Mouse (Mus musculus): ENCODE measurements around the gene Ubxn10. TPM values are rescaled to one million over a fixed set of nuclear protein-coding genes. Genes with fewer than 3 reads are reported as not detected.

Ubxn10 gene
- total RNA-seq, 2 experiments from 2014 or later = 0.20 TPM; not detected in 1

DNA sequence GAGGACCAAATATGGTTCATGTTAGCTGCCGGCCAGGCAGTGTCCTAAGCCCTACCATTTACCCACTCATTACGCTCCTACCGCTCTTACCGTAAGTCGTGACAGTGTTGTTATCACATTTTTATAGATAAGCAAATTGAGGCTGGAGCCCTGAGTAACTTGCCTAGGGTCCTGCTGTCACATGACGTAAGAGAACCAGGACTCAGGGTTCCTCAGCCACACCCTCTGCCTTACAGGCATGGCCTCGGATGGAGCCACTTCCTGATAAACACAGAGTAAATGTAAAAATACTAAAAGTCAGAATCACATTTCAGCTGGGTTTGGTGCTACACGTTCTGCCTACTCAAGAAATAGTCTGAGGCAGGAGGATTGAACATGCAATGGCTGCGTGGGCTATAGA is 17.5 kb upstream of the Ubxn10 start:
- intact Hi-C loops (cut with DNase I) = no loop called here
- no peak overlapping the region for H3K27ac ChIP-seq
- no peak for TF ChIP-seq CTCF (IDR thresholded peaks at IDR 0.05)

DNA sequence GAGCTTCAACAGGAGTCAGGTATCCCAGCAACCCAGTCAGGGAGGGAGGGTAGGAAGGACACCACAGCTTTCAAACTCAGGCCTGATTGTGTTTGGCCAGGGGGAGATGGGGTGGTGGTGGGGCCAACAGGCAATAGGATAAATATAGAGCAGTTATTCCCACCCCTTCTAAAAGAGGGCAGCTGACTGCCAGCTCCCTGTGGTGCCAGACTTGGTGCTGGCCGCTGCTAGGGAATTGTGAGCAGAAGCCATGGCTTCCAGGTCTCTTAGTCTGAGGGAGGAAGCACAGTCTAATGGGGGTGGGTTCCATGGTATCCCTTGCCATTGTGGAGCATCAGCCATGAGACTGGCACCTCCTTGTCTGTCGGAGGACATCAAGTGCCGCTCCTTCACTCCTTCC is 16.6 kb upstream of the Ubxn10 start:
- Histone ChIP-seq H3K4me3 (no peak overlapping the region), H3K27ac (no peak overlapping the region)
- DNase-seq = no peak
- TF ChIP-seq CTCF (IDR thresholded peaks at IDR 0.05) = no peak
- intact Hi-C loops (cut with DNase I) = no loop called here

More for the DNA sequence above, 17.5 kb upstream of the Ubxn10 start:
- no peak for DNase-seq
- no peak overlapping the region for H3K4me3 ChIP-seq

DNA sequence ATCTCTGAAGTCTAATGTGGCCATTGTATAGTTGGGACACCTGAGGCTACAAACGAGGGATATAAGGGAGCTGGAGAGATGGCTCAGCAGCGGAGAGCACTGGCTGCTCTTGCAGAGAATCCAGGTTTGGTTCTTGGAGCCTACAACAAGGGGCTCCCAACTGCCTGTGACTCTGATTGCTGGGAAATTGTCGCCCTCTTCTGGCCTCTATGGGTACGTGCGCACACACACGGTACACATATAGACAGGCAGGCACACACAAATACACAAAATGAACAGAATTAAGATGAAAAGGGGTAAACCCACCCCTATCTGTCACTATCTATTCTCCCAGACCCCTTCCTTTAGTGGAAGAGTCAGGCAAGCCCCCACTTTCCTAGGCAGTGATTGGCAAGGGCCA is 15.6 kb upstream of the Ubxn10 start:
- no peak overlapping the region for H3K27ac ChIP-seq
- no peak for DNase-seq
- intact Hi-C loops (cut with DNase I) = no loop called here
- no peak for TF ChIP-seq CTCF (IDR thresholded peaks at IDR 0.05)
- no peak overlapping the region for H3K4me3 ChIP-seq

DNA sequence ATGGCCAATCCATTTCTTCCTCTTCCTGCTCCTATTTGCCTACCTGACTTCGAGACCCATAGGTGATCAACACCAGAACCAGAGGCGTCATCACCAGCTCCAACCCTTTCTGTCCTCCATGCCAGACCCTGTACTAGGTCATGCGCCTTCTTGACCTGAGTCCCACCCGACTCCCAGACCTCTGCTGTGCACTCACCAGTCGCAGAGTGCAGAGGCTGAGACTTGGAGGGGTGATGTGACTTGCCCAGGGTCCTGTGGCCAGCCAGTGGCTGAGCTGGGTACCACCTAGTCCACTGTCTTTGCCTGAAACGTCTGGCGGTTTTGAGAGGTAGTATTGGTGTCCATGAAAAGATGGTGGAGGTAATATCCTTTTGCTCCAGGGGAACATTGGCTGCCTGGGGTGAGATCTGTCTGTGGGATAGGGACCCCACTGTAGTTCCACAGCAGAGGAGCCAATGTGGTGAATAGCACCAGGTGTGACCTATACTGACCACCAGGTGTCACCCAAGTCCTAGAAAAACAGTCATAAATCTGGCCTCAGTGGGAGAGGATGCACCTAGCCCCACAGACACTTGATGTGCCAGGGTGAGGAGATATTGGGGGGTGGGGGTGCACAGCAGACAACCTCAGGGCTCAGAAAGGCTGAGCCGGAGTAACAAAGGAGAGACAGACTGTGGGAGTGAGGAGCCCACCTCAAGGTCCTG is 11.6 kb upstream of the Ubxn10 start:
- intact Hi-C loops (cut with DNase I) = loop anchor here (1.0 to 5.0 kb wide), 2 partner anchors 44 to 103 kb away; no protein-coding TSS in a partner anchor
- Histone ChIP-seq H3K27ac (no peak overlapping the region), H3K4me3 (no peak overlapping the region)
- DNase-seq = peak; percentile 36
- TF ChIP-seq CTCF (IDR thresholded peaks at IDR 0.05) = peak; percentile 79

DNA sequence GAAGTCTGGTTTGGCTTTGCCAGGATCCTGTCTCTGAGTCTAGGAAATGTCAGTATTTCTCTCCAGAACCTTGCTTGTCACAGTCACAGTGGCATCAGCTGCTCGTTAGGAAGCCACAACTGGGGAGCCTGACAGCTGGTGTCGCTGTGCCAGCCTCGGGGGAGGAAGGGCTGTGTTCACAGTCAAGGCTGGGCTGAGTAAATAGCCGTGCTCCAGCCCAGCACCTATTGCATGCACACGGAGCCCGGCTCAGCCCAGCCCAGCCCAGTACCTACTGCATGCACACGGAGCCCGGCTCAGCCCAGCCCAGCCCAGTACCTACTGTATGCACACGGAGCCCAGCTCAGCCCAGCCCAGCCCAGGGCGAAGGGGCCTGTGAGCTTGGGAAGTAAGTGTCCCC is 10.9 kb upstream of the Ubxn10 start:
- Histone ChIP-seq H3K4me3 (no peak overlapping the region), H3K27ac (no peak overlapping the region)
- intact Hi-C loops (cut with DNase I) = loop anchor here (1.0 to 5.0 kb wide), 2 partner anchors 44 to 103 kb away; no protein-coding TSS in a partner anchor
- no peak for DNase-seq
- no peak for TF ChIP-seq CTCF (IDR thresholded peaks at IDR 0.05)

DNA sequence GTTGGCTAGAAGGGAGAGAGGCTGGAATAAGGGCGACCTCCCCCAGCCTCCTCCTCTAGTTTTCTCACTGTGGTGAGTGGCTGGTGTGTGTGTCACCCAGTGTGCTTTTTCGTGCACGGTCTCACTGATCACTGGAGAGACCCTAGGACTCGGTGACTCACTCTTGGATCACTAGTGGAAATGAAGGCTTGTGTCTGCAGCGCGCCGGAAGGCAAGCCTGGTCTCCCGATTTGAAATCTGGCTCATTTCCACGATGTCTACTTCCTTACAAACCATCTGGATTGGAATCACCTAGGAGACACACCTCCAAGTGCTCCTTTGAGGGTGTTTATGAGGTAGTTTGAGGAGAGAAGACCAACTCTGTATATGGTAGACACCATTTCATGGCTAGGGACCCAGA is 9.9 kb upstream of the Ubxn10 start:
- intact Hi-C loops (cut with DNase I) = loop anchor here (5.0 kb wide), 1 partner anchor 45 kb away; no protein-coding TSS in a partner anchor

DNA sequence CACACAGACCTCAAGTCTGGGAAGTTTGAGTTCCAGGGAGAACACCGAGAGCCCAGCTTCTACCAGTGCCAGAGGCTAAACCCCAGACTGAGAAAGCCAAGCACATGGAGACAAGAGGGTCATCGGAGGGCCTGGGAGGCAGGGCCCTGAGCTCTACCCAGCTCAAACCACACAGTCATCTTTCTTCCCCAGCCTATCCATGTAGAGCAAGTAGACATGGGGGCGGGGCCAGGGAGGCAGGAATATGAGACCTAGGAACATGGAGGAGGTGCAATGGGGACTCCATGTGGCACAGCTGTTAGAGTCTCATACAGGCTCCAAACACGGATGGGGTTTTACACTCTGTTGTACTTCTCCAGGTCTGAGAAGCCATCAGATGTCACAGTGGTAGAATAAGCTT is 8.9 kb upstream of the Ubxn10 start:
- intact Hi-C loops (cut with DNase I) = loop anchor here (5.0 kb wide), 1 partner anchor 46 kb away; no protein-coding TSS in a partner anchor
- Histone ChIP-seq H3K27ac (no peak overlapping the region), H3K4me3 (no peak overlapping the region)
- DNase-seq = peak; percentile 56
- TF ChIP-seq CTCF (IDR thresholded peaks at IDR 0.05) = no peak

More for the DNA sequence above, 9.9 kb upstream of the Ubxn10 start:
- H3K27ac ChIP-seq = no peak overlapping the region
- TF ChIP-seq CTCF (IDR thresholded peaks at IDR 0.05) = no peak
- DNase-seq = no peak
- no peak overlapping the region for H3K4me3 ChIP-seq

DNA sequence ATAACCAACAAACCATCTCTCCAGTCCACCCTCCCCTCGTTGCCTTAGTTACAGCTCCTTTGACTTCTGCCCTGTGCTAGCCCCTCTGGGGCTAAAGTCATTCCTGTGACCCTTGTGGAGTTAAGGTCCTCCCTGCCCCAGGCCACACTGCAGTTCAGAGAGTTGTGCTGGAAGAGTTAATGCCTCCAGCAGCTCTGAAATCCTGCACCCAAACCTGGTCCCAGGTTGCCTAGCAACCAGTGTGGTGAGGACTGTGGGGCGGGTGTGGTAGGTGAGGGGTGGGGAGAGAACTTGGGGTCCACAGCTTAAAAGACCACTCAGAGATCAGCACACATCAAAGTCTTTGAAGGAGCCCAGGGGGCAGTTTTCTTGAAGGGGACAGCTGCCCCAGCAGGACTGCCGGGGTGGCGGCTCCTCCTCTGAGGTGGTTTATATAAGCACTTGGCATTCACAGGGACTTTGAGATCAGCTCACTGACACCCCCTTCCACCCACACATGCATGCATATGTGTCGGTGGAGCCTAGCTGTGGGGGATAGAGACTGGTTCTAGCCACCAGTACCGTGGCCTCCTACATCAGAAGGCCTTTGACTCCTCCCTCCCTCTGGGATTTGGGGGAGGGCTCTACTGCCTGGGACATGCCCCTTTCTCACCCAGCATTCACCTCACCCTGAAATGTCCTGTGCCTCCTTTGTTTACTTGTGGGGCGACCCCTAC is 2.3 kb upstream of the Ubxn10 start:
- H3K4me3 ChIP-seq = no peak overlapping the region
- intact Hi-C loops (cut with DNase I) = no loop called here
- no peak for TF ChIP-seq CTCF (IDR thresholded peaks at IDR 0.05)
- no peak overlapping the region for H3K27ac ChIP-seq
- DNase-seq = no peak

DNA sequence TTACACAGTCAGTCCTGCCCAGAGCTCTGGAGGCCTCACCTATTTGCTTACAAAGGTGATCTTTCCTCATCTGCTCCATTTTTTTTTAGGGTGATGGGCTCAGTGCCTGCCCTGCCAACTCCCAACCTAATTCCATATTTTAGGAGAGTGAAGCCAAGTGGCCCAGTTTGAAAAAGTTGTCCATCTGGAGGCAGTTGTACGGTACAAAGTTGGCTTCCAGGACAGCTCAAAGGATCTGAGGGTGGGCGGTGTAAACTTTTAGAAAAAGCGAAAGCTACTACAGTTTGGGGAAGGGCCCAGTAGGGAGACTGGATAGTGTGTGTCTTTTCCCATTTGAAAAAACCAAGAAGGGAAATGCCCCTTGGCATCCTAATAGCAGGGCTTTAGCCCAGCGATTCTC is 2.1 kb downstream of the Ubxn10 start:
- intact Hi-C loops (cut with DNase I) = no loop called here
- TF ChIP-seq CTCF (IDR thresholded peaks at IDR 0.05) = no peak
- DNase-seq = no peak
- H3K27ac ChIP-seq = no peak overlapping the region
- no peak overlapping the region for H3K4me3 ChIP-seq

DNA sequence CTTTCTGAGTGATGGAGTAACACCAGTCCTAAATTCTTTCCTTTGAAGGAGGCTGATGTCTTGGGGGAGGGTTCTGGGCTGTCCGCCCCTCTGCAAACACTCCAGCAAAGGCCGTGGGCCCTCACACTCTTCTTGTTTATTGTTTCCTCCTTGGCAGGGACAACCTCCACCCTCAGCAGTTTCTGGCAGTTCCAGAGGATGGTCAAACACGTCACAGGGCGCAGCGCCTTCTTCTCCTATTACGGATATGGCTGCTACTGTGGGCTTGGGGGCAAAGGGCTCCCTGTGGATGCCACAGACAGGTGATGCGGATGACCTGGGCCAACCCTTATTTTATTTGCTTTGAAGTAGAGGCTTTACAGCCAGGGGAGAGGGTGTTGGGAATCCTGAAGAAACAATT is 2.9 kb downstream of the Ubxn10 start:
- DNase-seq = no peak
- intact Hi-C loops (cut with DNase I) = no loop called here
- Histone ChIP-seq H3K4me3 (no peak overlapping the region), H3K27ac (no peak overlapping the region)
- no peak for TF ChIP-seq CTCF (IDR thresholded peaks at IDR 0.05)

DNA sequence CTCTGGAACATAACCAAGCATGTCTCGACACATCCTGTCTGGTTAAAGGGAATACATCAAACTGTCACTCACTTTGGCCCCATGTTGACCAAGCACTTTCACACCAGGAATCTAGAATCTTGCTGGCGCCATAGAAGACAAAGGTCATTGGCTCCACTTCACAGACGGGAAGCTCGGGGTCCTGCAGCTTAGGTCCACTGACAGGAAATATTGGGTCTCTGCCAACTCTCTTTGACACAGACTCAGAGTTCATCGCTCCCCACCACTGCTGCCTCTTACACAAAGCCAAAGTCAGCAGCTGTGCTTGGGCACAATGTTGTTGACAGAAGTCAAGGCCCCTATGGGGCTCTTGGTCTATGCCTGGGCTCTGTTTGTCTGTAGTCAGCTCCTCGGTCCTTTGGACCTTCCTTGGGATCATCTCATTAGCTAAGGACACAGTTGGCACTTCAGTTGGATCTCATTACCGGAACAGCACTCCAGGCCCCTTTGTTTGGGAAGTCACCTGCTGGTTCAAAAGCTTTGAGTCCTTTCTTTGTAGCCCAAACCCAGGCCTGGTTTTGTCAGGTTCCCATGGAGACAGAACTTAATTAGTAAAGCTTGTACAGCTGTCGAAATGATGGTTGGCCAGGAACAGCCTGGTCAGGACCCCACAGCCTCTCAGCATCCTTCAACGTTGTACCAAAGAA is 7.8 kb downstream of the Ubxn10 start:
- no peak for TF ChIP-seq CTCF (IDR thresholded peaks at IDR 0.05)
- intact Hi-C loops (cut with DNase I) = no loop called here
- Histone ChIP-seq H3K4me3 (no peak overlapping the region), H3K27ac (no peak overlapping the region)
- no peak for DNase-seq

DNA sequence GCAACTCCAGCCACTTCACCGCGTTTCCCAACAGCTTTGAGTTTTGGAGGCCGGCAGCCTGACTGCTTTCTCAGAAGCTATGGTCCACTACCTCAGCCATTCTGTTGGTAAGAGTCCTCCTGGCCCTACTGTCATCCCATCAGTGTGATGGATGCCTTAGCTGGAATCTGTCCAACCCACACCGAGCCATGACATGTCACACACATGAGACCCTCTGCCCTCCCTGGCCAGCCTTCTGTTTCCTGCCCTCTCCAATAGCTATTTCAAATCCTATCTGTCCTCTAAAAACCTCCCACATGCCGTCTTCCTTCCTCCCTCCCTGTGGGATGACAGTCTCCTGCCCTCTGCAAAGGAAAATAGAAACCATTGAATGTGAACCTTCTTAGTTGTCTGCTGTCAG is 11.2 kb downstream of the Ubxn10 start:
- intact Hi-C loops (cut with DNase I) = no loop called here
- Histone ChIP-seq H3K4me3 (no peak overlapping the region), H3K27ac (no peak overlapping the region)
- no peak for DNase-seq
- no peak for TF ChIP-seq CTCF (IDR thresholded peaks at IDR 0.05)

DNA sequence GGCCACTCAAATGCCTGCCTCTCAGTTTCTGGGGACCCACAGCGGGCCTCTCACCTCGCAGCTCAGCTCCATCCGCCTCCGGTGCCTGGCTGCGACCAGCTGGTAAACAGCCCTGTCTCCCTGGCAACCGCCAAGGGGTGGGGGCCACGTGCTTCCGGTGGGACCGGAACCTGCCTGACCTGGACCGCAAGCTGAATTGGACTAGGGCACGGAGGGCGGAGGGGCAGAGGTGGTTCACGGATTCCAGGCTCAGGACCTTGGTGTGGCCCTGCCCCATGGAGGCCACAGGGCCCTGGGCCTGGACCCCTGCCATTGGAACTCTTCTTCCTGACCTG is 11.9 kb downstream of the Ubxn10 start:
- peak; percentile 53 for DNase-seq
- 0 out of 2 replicates have a peak overlapping the region, but pooled peaks have one; percentile 1 for H3K27ac ChIP-seq
- TF ChIP-seq CTCF (IDR thresholded peaks at IDR 0.05) = no peak
- peak overlapping the region; percentile 45 for H3K4me3 ChIP-seq
- intact Hi-C loops (cut with DNase I) = no loop called here

Data from gastrocnemius, adult 2 months (tissue).